Mouse (Mus musculus) liver, adult (tissue): ENCODE results near the gene Trim2.

Source experiments
- GATA4 ChIP-seq: IDR thresholded peaks from 2 replicates; pipeline ENCODE4 v1.6.1; 2014; ENCODE audit warnings: mild to moderate bottlenecking, low read length; ENCODE audit not compliant: insufficient replicate concordance

The Trim2 gene

GRCm38 (mm10) chr3:84217118-84217960, 89.3 kb downstream of the Trim2 start:
- no peak for TF ChIP-seq GATA4

- no peak for TF ChIP-seq GATA4
Observed at GRCm38 (mm10) chr3:84215743-84216360, 90.8 kb downstream of the Trim2 start.

- TF ChIP-seq GATA4 = no peak
Observed at GRCm38 (mm10) chr3:84215253-84215652, 91.4 kb downstream of the Trim2 start.

- peak; percentile 25; the same call in 1 of the 2 replicates for TF ChIP-seq GATA4
Observed at GRCm38 (mm10) chr3:84214501-84214900, 92.2 kb downstream of the Trim2 start.

- no peak for TF ChIP-seq GATA4
Observed at GRCm38 (mm10) chr3:84211340-84211875, 95.3 kb downstream of the Trim2 start.

GRCm38 (mm10) chr3:84208917-84209513, 97.7 kb downstream of the Trim2 start:
- TF ChIP-seq GATA4 = no peak

GRCm38 (mm10) chr3:84208475-84208874, 98.2 kb downstream of the Trim2 start:
- TF ChIP-seq GATA4 = no peak

GRCm38 (mm10) chr3:84207366-84207765, 99.3 kb downstream of the Trim2 start:
- TF ChIP-seq GATA4 = no peak

- no peak for TF ChIP-seq GATA4
Observed at GRCm38 (mm10) chr3:84206106-84206505, 100.6 kb downstream of the Trim2 start.

- no peak for TF ChIP-seq GATA4
Observed at GRCm38 (mm10) chr3:84205650-84206049, 101.0 kb downstream of the Trim2 start.

GRCm38 (mm10) chr3:84204640-84205039, 102.0 kb downstream of the Trim2 start:
- TF ChIP-seq GATA4 = no peak

- TF ChIP-seq GATA4 = no peak
Observed at GRCm38 (mm10) chr3:84200559-84201420, 105.9 kb downstream of the Trim2 start.

- TF ChIP-seq GATA4 = no peak
Observed at GRCm38 (mm10) chr3:84199516-84199915, 107.2 kb downstream of the Trim2 start.

- TF ChIP-seq GATA4 = no peak
Observed at GRCm38 (mm10) chr3:84198229-84198628, 108.4 kb downstream of the Trim2 start.

GRCm38 (mm10) chr3:84193881-84194280, 112.8 kb downstream of the Trim2 start:
- TF ChIP-seq GATA4 = no peak

- no peak for TF ChIP-seq GATA4
Observed at GRCm38 (mm10) chr3:84191141-84191881, 115.4 kb downstream of the Trim2 start.
